Mouse (Mus musculus) yolk sac, embryonic 10.5 days (tissue): ENCODE measurements around the gene Gm20918.
"Not testable (repeated sequence)": the region's sequence is repeated elsewhere in the genome, so short reads cannot be mapped to it uniquely, and the experiment has no call there.

Source experiments
- DNase-seq: peaks from one replicate; pipeline ENCODE4 v3.0.0-alpha.2; 2017; ENCODE audit warnings: low spot score

Gene Gm20918

DNA sequence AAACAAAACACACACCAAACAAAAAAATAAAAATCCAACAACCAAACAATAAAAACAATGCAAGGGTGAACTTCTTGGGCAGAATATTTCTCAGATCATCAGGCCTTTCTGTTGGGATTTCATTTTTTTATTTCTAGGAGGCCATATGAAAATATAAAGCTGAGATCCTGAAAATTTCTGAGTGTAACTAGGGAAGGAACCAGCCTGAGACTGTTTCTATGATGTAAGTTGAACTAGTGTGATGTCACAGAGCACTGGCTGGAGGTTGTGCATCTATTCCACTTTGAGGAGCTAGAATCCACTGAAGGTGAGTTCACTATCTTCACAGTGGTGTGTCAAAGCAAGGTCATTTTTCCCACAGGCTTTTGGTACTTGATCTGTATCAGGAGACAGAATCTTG, at the start of gene Gm20918:
TSS of gene Gm20918 (plus strand) at position 301 of the 400 bp plus-strand sequence.
- not testable (repeated sequence) for DNase-seq
